Mouse (Mus musculus): ENCODE measurements around the gene Rgl2. TPM values are rescaled to one million over a fixed set of nuclear protein-coding genes. Genes with fewer than 3 reads are reported as not detected.

Rgl2 gene
- total and polyA plus RNA-seq, 3 experiments: 27.0 to 145 (median 35.5) TPM

DNA sequence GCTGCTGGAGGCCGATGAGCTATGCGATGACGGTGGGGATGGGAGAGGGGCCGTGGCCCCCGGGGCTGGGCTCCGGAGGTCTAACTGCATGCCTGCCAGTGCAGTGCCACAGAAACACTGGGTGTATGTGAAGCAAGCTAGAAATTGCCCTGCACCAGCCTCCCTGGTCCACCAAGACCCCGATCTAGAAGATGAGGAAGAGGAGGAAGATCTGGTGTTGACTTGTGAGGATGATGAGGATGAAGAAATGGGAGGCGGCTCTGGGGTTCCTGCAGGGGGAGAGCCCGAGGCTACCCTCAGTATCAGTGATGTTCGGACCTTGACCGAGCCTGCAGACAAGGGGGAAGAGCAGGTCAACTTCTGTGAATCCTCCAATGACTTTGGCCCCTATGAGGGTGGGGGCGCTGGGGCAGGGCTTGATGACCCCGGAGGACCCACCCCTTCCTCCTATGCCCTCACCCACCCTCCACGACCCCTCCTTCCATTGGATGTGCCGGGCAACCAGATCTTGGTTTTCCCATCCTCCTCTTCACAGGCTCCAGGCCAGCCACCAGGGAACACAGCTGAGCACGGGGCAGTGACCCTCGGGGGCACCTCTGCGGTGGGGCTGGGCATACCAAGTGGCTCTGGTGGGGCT, 11.6 kb upstream of the Rgl2 start:
- TF ChIP-seq GATA1 (IDR thresholded peaks at IDR 0.05; ENCODE audit: borderline replicate concordance, low read length) (no peak), CTCF (IDR thresholded peaks at IDR 0.05; ENCODE audit: low read depth, low read length) (no peak), TAL1 (conservative IDR thresholded peaks at IDR 0.05; ENCODE audit: low read depth, low read length) (no peak), POLR2AphosphoS5 (IDR thresholded peaks at IDR 0.05; ENCODE audit: insufficient replicate concordance, low read depth, low read length) (no peak), GATA2 (IDR thresholded peaks at IDR 0.05; ENCODE audit: borderline replicate concordance, low read depth, low read length) (no peak)
- H3K36me3 ChIP-seq (replicated peaks): peaks cover 66% of the 10 kb centered on the region

GRCm38 (mm10) chr17:33918293-33919203, 10.8 kb upstream of the Rgl2 start:
- peaks cover 19% of the 10 kb centered on the region for H3K9me3 ChIP-seq (replicated peaks)
- TF ChIP-seq POLR2AphosphoS5 (IDR thresholded peaks at IDR 0.05; ENCODE audit: insufficient replicate concordance, low read depth, low read length) (no peak), GATA1 (IDR thresholded peaks at IDR 0.05; ENCODE audit: borderline replicate concordance, low read length) (no peak), CTCF (IDR thresholded peaks at IDR 0.05; ENCODE audit: low read depth, low read length) (no peak), GATA2 (IDR thresholded peaks at IDR 0.05; ENCODE audit: borderline replicate concordance, low read depth, low read length) (no peak), TAL1 (conservative IDR thresholded peaks at IDR 0.05; ENCODE audit: low read depth, low read length) (no peak)
- peak; percentile 48 for DNase-seq (ENCODE audit: low spot score)
- no peak for ATAC-seq (ENCODE audit: extremely low read depth, insufficient number of reproducible peaks, low FRiP score, poor library complexity, severe bottlenecking)
- H3K4me1 ChIP-seq (ENCODE audit: insufficient read depth, low read depth, low read length): peaks cover 79% of the 10 kb centered on the region
- peak overlapping the region; percentile 92 for H3K4me3 ChIP-seq (ENCODE audit: low read depth, low read length)
- H3K36me3 ChIP-seq (replicated peaks): peaks cover 64% of the 10 kb centered on the region
- no peaks in the 10 kb centered on the region for H3K27me3 ChIP-seq (ENCODE audit: insufficient read depth, low read length)

More for the DNA sequence above, 11.6 kb upstream of the Rgl2 start:
- peak overlapping the region; percentile 92; the same call in 1 of the 2 replicates for H3K4me3 ChIP-seq (ENCODE audit: low read depth, low read length)
- DNase-seq (ENCODE audit: low spot score) (no peak), ATAC-seq (ENCODE audit: extremely low read depth, insufficient number of reproducible peaks, low FRiP score, poor library complexity, severe bottlenecking) (no peak)
- no peaks in the 10 kb centered on the region for H3K27me3 ChIP-seq (ENCODE audit: insufficient read depth, low read length)
- H3K4me1 ChIP-seq (ENCODE audit: insufficient read depth, low read depth, low read length): peaks cover 83% of the 10 kb centered on the region
- peaks cover 19% of the 10 kb centered on the region for H3K9me3 ChIP-seq (replicated peaks)

GRCm38 (mm10) chr17:33919351-33920281, 9.7 kb upstream of the Rgl2 start:
- DNase-seq (ENCODE audit: low spot score) (peak; percentile 66), ATAC-seq (ENCODE audit: extremely low read depth, insufficient number of reproducible peaks, low FRiP score, poor library complexity, severe bottlenecking) (peak; percentile 46)
- Histone ChIP-seq H3K9me3 (replicated peaks) (peaks cover 19% of the 10 kb centered on the region), H3K27me3 (ENCODE audit: insufficient read depth, low read length) (no peaks in the 10 kb centered on the region), H3K36me3 (replicated peaks) (peaks cover 62% of the 10 kb centered on the region), H3K4me1 (ENCODE audit: insufficient read depth, low read depth, low read length) (peaks cover 77% of the 10 kb centered on the region), H3K4me3 (ENCODE audit: low read depth, low read length) (peak overlapping the region; percentile 92)
- no peak for TF ChIP-seq POLR2AphosphoS5 (IDR thresholded peaks at IDR 0.05; ENCODE audit: insufficient replicate concordance, low read depth, low read length)
- no peak for TF ChIP-seq CTCF (IDR thresholded peaks at IDR 0.05; ENCODE audit: low read depth, low read length)
- TF ChIP-seq TAL1 (conservative IDR thresholded peaks at IDR 0.05; ENCODE audit: low read depth, low read length): no peak
- no peak for TF ChIP-seq GATA2 (IDR thresholded peaks at IDR 0.05; ENCODE audit: borderline replicate concordance, low read depth, low read length)
- TF ChIP-seq GATA1 (IDR thresholded peaks at IDR 0.05; ENCODE audit: borderline replicate concordance, low read length): no peak

- Histone ChIP-seq H3K4me3 (ENCODE audit: low read depth, low read length) (peak overlapping the region; percentile 92), H3K36me3 (replicated peaks) (peaks cover 62% of the 10 kb centered on the region), H3K9me3 (replicated peaks) (peaks cover 19% of the 10 kb centered on the region), H3K4me1 (ENCODE audit: insufficient read depth, low read depth, low read length) (peaks cover 79% of the 10 kb centered on the region), H3K27me3 (ENCODE audit: insufficient read depth, low read length) (no peaks in the 10 kb centered on the region)
- DNase-seq (ENCODE audit: low spot score): peak; percentile 62
- no peak for TF ChIP-seq GATA2 (IDR thresholded peaks at IDR 0.05; ENCODE audit: borderline replicate concordance, low read depth, low read length)
- TF ChIP-seq POLR2AphosphoS5 (IDR thresholded peaks at IDR 0.05; ENCODE audit: insufficient replicate concordance, low read depth, low read length): no peak
- TF ChIP-seq CTCF (IDR thresholded peaks at IDR 0.05; ENCODE audit: low read depth, low read length): peak; percentile 79
- no peak for TF ChIP-seq TAL1 (conservative IDR thresholded peaks at IDR 0.05; ENCODE audit: low read depth, low read length)
- no peak for TF ChIP-seq GATA1 (IDR thresholded peaks at IDR 0.05; ENCODE audit: borderline replicate concordance, low read length)
- ATAC-seq (ENCODE audit: extremely low read depth, insufficient number of reproducible peaks, low FRiP score, poor library complexity, severe bottlenecking): no peak
These were observed 8.9 kb upstream of the Rgl2 start for GRCm38 (mm10) chr17:33920282-33921097.

DNA sequence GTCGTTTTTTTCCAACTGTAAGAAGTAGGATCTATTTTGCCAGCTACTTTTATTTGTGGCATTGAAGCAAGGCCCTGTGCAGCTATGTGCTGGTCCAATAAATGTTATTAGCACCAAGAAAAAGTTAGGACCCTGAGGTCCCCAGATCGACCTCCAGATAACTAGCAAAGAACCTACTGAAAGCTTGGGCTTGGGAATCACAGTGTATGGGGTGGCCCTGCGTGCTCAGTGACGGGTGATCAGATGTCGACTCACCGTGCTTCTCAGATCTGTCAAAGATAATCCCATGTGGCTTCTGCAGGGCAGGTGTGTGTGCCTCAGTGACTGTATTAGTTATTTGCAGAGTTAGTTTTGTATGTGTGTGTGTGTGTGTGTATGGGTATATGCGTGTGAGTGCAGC, 8.0 kb upstream of the Rgl2 start:
- Histone ChIP-seq H3K36me3 (replicated peaks) (peaks cover 71% of the 10 kb centered on the region), H3K4me3 (ENCODE audit: low read depth, low read length) (no peak overlapping the region), H3K9me3 (replicated peaks) (peaks cover 19% of the 10 kb centered on the region), H3K4me1 (ENCODE audit: insufficient read depth, low read depth, low read length) (peaks cover 87% of the 10 kb centered on the region), H3K27me3 (ENCODE audit: insufficient read depth, low read length) (no peaks in the 10 kb centered on the region)
- TF ChIP-seq POLR2AphosphoS5 (IDR thresholded peaks at IDR 0.05; ENCODE audit: insufficient replicate concordance, low read depth, low read length) (no peak), CTCF (IDR thresholded peaks at IDR 0.05; ENCODE audit: low read depth, low read length) (no peak), GATA2 (IDR thresholded peaks at IDR 0.05; ENCODE audit: borderline replicate concordance, low read depth, low read length) (no peak), TAL1 (conservative IDR thresholded peaks at IDR 0.05; ENCODE audit: low read depth, low read length) (no peak), GATA1 (IDR thresholded peaks at IDR 0.05; ENCODE audit: borderline replicate concordance, low read length) (no peak)
- DNase-seq (ENCODE audit: low spot score) (no peak), ATAC-seq (ENCODE audit: extremely low read depth, insufficient number of reproducible peaks, low FRiP score, poor library complexity, severe bottlenecking) (no peak)

Data from G1E (cell line).